Mouse (Mus musculus) lung, adult 2 months (tissue): Measurements from ENCODE around the gene Ccl5.

Experiments
- CTCF ChIP-seq: fragments of 200-500 bp; IDR thresholded peaks from 2 replicates; pipeline ENCODE4 v1.5.1; 2011; ENCODE audit warnings: mild to moderate bottlenecking, low read length, control low read depth; ENCODE audit not compliant: insufficient read depth
- POLR2A ChIP-seq: fragments of 200-500 bp; IDR thresholded peaks from 2 replicates; pipeline ENCODE4 v1.6.1; 2011; ENCODE audit warnings: low read depth, mild to moderate bottlenecking, control low read depth, low read length, borderline replicate concordance; ENCODE audit errors: extremely low read depth

GRCm38 (mm10) chr11:83563754-83564153, 33.4 kb upstream of the Ccl5 start:
- TF ChIP-seq CTCF (no peak), POLR2A (no peak)
